Mouse (Mus musculus) hindbrain, postnatal 0 days (tissue): ENCODE results near the gene Shkbp1. TPM values are rescaled to one million over a fixed set of nuclear protein-coding genes. Genes with fewer than 3 reads are reported as not detected.
A peak's percentile ranks its signal among the peaks of the same experiment; 100 is the strongest.

Source experiments
- ATAC-seq: fragments of 200-750 bp; cut with Nextera tagmentation; 2 replicates; pipeline ENCODE4 v1.8.0; 2017; ENCODE audit warnings: mild to moderate bottlenecking, moderate TSS enrichment, moderate library complexity
- DNase-seq: peaks from one replicate; pipeline ENCODE4 v3.0.0-alpha.2; 2015; ENCODE audit warnings: low spot score
- H3K27ac ChIP-seq: fragments of 300-500 bp; sonication (generic); 2 replicates; pipeline ENCODE4 v1.5.1; 2014; ENCODE audit warnings: mild to moderate bottlenecking
- H3K27me3 ChIP-seq: fragments of 300-500 bp; sonication (generic); 2 replicates; pipeline ENCODE4 v1.6.1; 2014; ENCODE audit warnings: low read length, mixed read lengths; ENCODE audit not compliant: insufficient read depth
- H3K36me3 ChIP-seq: fragments of 300-500 bp; sonication (generic); 2 replicates; pipeline ENCODE4 v1.6.1; 2014; ENCODE audit warnings: low read length, mixed read lengths; ENCODE audit not compliant: insufficient read depth
- H3K4me1 ChIP-seq: fragments of 300-500 bp; sonication (generic); 2 replicates; pipeline ENCODE4 v1.6.1; 2014; ENCODE audit warnings: antibody characterized with exemption, low read length, mixed read lengths; ENCODE audit not compliant: insufficient read depth
- H3K4me2 ChIP-seq: fragments of 300-500 bp; sonication (generic); 2 replicates; pipeline ENCODE4 v1.6.1; 2014; ENCODE audit warnings: low read depth, mild to moderate bottlenecking, low read length, moderate library complexity, mixed read lengths
- H3K4me3 ChIP-seq: fragments of 300-500 bp; sonication (generic); 2 replicates; pipeline ENCODE4 v1.5.1; 2014; ENCODE audit warnings: low read length
- H3K9ac ChIP-seq: fragments of 300-500 bp; sonication (generic); replicated peaks from 2 replicates; pipeline ENCODE4 v1.6.1; 2014; ENCODE audit warnings: mild to moderate bottlenecking, low read length, moderate library complexity, mixed read lengths
- H3K9me3 ChIP-seq: fragments of 300-500 bp; sonication (generic); 2 replicates; pipeline ENCODE4 v1.6.1; 2016; ENCODE audit warnings: low read length, mixed read lengths
- CTCF ChIP-seq: IDR thresholded peaks from 2 replicates; pipeline ENCODE4 v1.5.1; 2016; ENCODE audit warnings: antibody characterized with exemption, control low read depth, low read depth
- WGBS: fragments of 180-500 bp; shearing (Covaris S2); extraction: QIAGEN DNeasy Blood & Tissue Kit; methylation state at CpG from one replicate; pipeline ENCODE4 v1.1.7; 2014; 5-methylcytosine and 5-hydroxymethylcytosine counted together
- polyA plus RNA-seq: library from polyadenylated mRNA; unstranded; fragments of >200 nt; fragmentation: Nextera tagmentation; extraction: Ambion mirVana; gene quantifications from 2 replicates; pipeline ENCODE4 v1.2.1, GENCODE M21; 2015
- total RNA-seq: library from RNA; depleted of rRNA; stranded (reverse); fragments of >200 nt; gene quantifications from 2 replicates; pipeline ENCODE4 v1.2.3, GENCODE M21; 2014

The Shkbp1 gene
- total and polyA plus RNA-seq, 2 experiments from 2014 or later = 20.2 to 31.2 TPM

GRCm38 (mm10) chr7:27359706-27360358 lies 4.0 kb upstream of the Shkbp1 start:
- Histone ChIP-seq H3K27me3 (peaks cover 26% of the 10 kb centered on the region), H3K9me3 (no peaks in the 10 kb centered on the region), H3K36me3 (no peaks in the 10 kb centered on the region), H3K4me2 (no peak overlapping the region), H3K9ac (no peak overlapping the region), H3K4me1 (peaks cover 8% of the 10 kb centered on the region; the same call in 1 of the 2 replicates), H3K4me3 (no peak overlapping the region), H3K27ac (no peak overlapping the region)
- WGBS = 88% methylated on average over 9 of the region's 9 CpGs
- ATAC-seq = no peak
- TF ChIP-seq CTCF = no peak
- no peak for DNase-seq

GRCm38 (mm10) chr7:27359162-27359561 lies 3.3 kb upstream of the Shkbp1 start:
- Histone ChIP-seq H3K4me3 (no peak overlapping the region), H3K27ac (no peak overlapping the region), H3K4me1 (peaks cover 12% of the 10 kb centered on the region; the same call in 1 of the 2 replicates), H3K36me3 (no peaks in the 10 kb centered on the region), H3K27me3 (peaks cover 19% of the 10 kb centered on the region), H3K9ac (no peak overlapping the region), H3K9me3 (no peaks in the 10 kb centered on the region), H3K4me2 (no peak overlapping the region)
- WGBS = 75% methylated on average over 2 of the region's 2 CpGs
- no peak for TF ChIP-seq CTCF
- no peak for ATAC-seq
- no peak for DNase-seq

GRCm38 (mm10) chr7:27357595-27357978 lies 1.8 kb upstream of the Shkbp1 start:
- Histone ChIP-seq H3K27ac (no peak overlapping the region), H3K36me3 (peaks cover 6% of the 10 kb centered on the region; the same call in 1 of the 2 replicates)
- no peak for TF ChIP-seq CTCF

GRCm38 (mm10) chr7:27356861-27357594 lies 1.2 kb upstream of the Shkbp1 start, which contains the start of gene Gm20479:
Gene Gm20479 (minus strand): TSS chr7:27357419.
- Histone ChIP-seq H3K27ac (0 out of 2 replicates have a peak within 1 kb of the TSS, but pooled peaks have one; percentile 22), H3K4me3 (peak within 1 kb of the TSS; percentile 72), H3K27me3 (0 out of 2 replicates have a peak, but pooled peaks cover 10% of the 10 kb centered on the region), H3K9me3 (no peaks in the 10 kb centered on the region), H3K4me1 (peaks cover 12% of the 10 kb centered on the region; the same call in 1 of the 2 replicates), H3K36me3 (peaks cover 6% of the 10 kb centered on the region; the same call in 1 of the 2 replicates), H3K9ac (0 out of 2 replicates have a peak within 1 kb of the TSS, but pooled peaks have one; percentile 2), H3K4me2 (peak within 1 kb of the TSS; percentile 81)
- DNase-seq (no peak), ATAC-seq (no peak)
- TF ChIP-seq CTCF = no peak
- WGBS = 9% methylated on average over 27 of the region's 27 CpGs

More at GRCm38 (mm10) chr7:27357595-27357978, 1.8 kb upstream of the Shkbp1 start:
- WGBS = 27% methylated on average over 3 of the region's 3 CpGs
- DNase-seq = no peak
- Histone ChIP-seq H3K4me3 (no peak overlapping the region), H3K4me1 (peaks cover 12% of the 10 kb centered on the region; the same call in 1 of the 2 replicates), H3K27me3 (0 out of 2 replicates have a peak, but pooled peaks cover 10% of the 10 kb centered on the region), H3K4me2 (no peak overlapping the region), H3K9ac (no peak overlapping the region), H3K9me3 (no peaks in the 10 kb centered on the region)
- no peak for ATAC-seq

- Histone ChIP-seq H3K9me3 (no peaks in the 10 kb centered on the region), H3K4me1 (peaks cover 12% of the 10 kb centered on the region; the same call in 1 of the 2 replicates), H3K36me3 (peaks cover 6% of the 10 kb centered on the region; the same call in 1 of the 2 replicates), H3K9ac (0 out of 2 replicates have a peak overlapping the region, but pooled peaks have one; percentile 2), H3K4me2 (peak overlapping the region; percentile 81), H3K4me3 (peak overlapping the region; percentile 72), H3K27me3 (0 out of 2 replicates have a peak, but pooled peaks cover 10% of the 10 kb centered on the region), H3K27ac (0 out of 2 replicates have a peak overlapping the region, but pooled peaks have one; percentile 22)
- peak; percentile 25 for ATAC-seq
- no peak for DNase-seq
- no peak for TF ChIP-seq CTCF
- WGBS = 4% methylated on average over 15 of the region's 16 CpGs
Observed at GRCm38 (mm10) chr7:27356248-27356647, 429 bp upstream of the Shkbp1 start.

GRCm38 (mm10) chr7:27355261-27355660 lies 558 bp downstream of the Shkbp1 start:
- no peak for TF ChIP-seq CTCF
- H3K9me3 ChIP-seq = no peaks in the 10 kb centered on the region
- 0 out of 2 replicates have a peak, but pooled peaks cover 10% of the 10 kb centered on the region for H3K27me3 ChIP-seq
- peak overlapping the region; percentile 72 for H3K4me3 ChIP-seq
- no peak for DNase-seq
- ATAC-seq = no peak
- peak overlapping the region; percentile 81 for H3K4me2 ChIP-seq
- peaks cover 12% of the 10 kb centered on the region; the same call in 1 of the 2 replicates for H3K4me1 ChIP-seq
- 8% methylated on average over 14 of the region's 14 CpGs for whole genome bisulfite sequencing
- peak overlapping the region; percentile 41; the same call in 1 of the 2 replicates for H3K27ac ChIP-seq
- peaks cover 10% of the 10 kb centered on the region; the same call in 1 of the 2 replicates for H3K36me3 ChIP-seq
- peak overlapping the region; percentile 64 for H3K9ac ChIP-seq
